Mouse (Mus musculus) lung, postnatal 0 days (tissue): ENCODE measurements around the gene Yipf2. TPM values are rescaled to one million over a fixed set of nuclear protein-coding genes. Genes with fewer than 3 reads are reported as not detected.
A peak's percentile ranks its signal among the peaks of the same experiment; 100 is the strongest.

Source experiments
- ATAC-seq: fragments of 200-750 bp; cut with Nextera tagmentation; 2 replicates; pipeline ENCODE4 v1.8.0; 2017; ENCODE audit warnings: moderate library complexity
- DNase-seq: peaks from one replicate; pipeline ENCODE4 v3.0.0-alpha.2; 2016; ENCODE audit warnings: low spot score
- H3K27ac ChIP-seq: fragments of 300-500 bp; sonication (generic); 2 replicates; pipeline ENCODE4 v1.5.1; 2014; ENCODE audit warnings: antibody characterized with exemption, mild to moderate bottlenecking, low read length, mixed read lengths
- H3K27me3 ChIP-seq: fragments of 300-500 bp; sonication (generic); replicated peaks from 2 replicates; pipeline ENCODE4 v1.6.1; 2014; ENCODE audit warnings: low read length, mixed read lengths; ENCODE audit not compliant: insufficient read depth
- H3K36me3 ChIP-seq: fragments of 300-500 bp; sonication (generic); 2 replicates; pipeline ENCODE4 v1.6.1; 2014; ENCODE audit warnings: low read length, mixed read lengths; ENCODE audit not compliant: insufficient read depth
- H3K4me1 ChIP-seq: fragments of 300-500 bp; sonication (generic); 2 replicates; pipeline ENCODE4 v1.6.1; 2014; ENCODE audit warnings: antibody characterized with exemption, low read depth, low read length, mixed read lengths; ENCODE audit not compliant: insufficient read depth
- H3K4me2 ChIP-seq: fragments of 300-500 bp; sonication (generic); replicated peaks from 2 replicates; pipeline ENCODE4 v1.6.1; 2014; ENCODE audit warnings: low read depth, mild to moderate bottlenecking, low read length, moderate library complexity, mixed read lengths
- H3K4me3 ChIP-seq: fragments of 300-500 bp; sonication (generic); 2 replicates; pipeline ENCODE4 v1.5.1; 2014; ENCODE audit warnings: low read depth, low read length
- H3K9ac ChIP-seq: fragments of 300-500 bp; sonication (generic); replicated peaks from 2 replicates; pipeline ENCODE4 v1.6.1; 2014; ENCODE audit warnings: low read depth, mild to moderate bottlenecking
- H3K9me3 ChIP-seq: fragments of 300-500 bp; sonication (generic); 2 replicates; pipeline ENCODE4 v1.6.1; 2016; ENCODE audit warnings: low read length, mixed read lengths
- CTCF ChIP-seq: IDR thresholded peaks from 2 replicates; pipeline ENCODE4 v1.5.1; 2016; ENCODE audit warnings: antibody characterized with exemption, mild to moderate bottlenecking
- EP300 ChIP-seq: IDR thresholded peaks from 2 replicates; pipeline ENCODE4 v1.6.1; 2016; ENCODE audit warnings: antibody characterized with exemption, mild to moderate bottlenecking, control low read depth
- WGBS: fragments of 180-500 bp; shearing (Covaris S2); extraction: QIAGEN DNeasy Blood & Tissue Kit; methylation state at CpG from one replicate; pipeline ENCODE4 v1.1.7; 2014; 5-methylcytosine and 5-hydroxymethylcytosine counted together
- polyA plus RNA-seq: library from polyadenylated mRNA; unstranded; fragments of >200 nt; fragmentation: Nextera tagmentation; extraction: Ambion mirVana; gene quantifications from 2 replicates; pipeline ENCODE4 v1.2.1, GENCODE M21; 2015

The Yipf2 gene
- polyA plus RNA-seq, 1 experiment from 2014 or later: 28.3 TPM

- Histone ChIP-seq H3K27ac (no peak overlapping the region), H3K4me1 (no peaks in the 10 kb centered on the region), H3K9ac (no peak overlapping the region), H3K36me3 (peaks cover 16% of the 10 kb centered on the region; the same call in 1 of the 2 replicates), H3K4me3 (no peak overlapping the region), H3K9me3 (no peaks in the 10 kb centered on the region), H3K4me2 (no peak overlapping the region), H3K27me3 (no peaks in the 10 kb centered on the region)
- TF ChIP-seq EP300 (no peak), CTCF (no peak)
- WGBS: 86% methylated on average over 8 of the region's 8 CpGs
- DNase-seq (no peak), ATAC-seq (no peak)
Observed at GRCm38 (mm10) chr9:21568657-21569255, 23.9 kb downstream of the Yipf2 start.

DNA sequence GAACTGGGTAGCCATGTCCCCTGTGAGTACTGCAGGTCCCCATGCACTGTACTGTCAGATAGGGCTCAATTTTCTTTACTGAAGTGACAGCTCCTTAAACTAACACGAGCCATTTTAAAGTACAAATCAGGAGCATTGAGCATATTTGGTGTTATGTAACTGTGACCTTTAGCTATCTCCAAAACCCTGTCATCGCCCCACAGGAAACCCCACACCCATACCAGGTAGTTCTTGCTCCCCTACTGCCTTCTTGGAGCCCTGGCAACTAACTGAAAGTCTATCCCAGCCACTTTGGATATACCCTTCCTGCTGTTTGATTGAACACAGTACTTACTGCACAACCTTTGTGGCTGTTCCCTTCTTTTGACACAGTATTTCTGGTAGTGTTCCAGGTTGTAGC lies 25.6 kb downstream of the Yipf2 start:
- Histone ChIP-seq H3K9me3 (no peaks in the 10 kb centered on the region), H3K9ac (no peak overlapping the region), H3K4me3 (no peak overlapping the region), H3K27me3 (no peaks in the 10 kb centered on the region), H3K4me2 (no peak overlapping the region), H3K4me1 (no peaks in the 10 kb centered on the region), H3K36me3 (0 out of 2 replicates have a peak, but pooled peaks cover 10% of the 10 kb centered on the region), H3K27ac (no peak overlapping the region)
- 80% methylated on average over 2 of the region's 2 CpGs for WGBS
- ATAC-seq (no peak), DNase-seq (no peak)
- TF ChIP-seq CTCF (no peak), EP300 (no peak)

DNA sequence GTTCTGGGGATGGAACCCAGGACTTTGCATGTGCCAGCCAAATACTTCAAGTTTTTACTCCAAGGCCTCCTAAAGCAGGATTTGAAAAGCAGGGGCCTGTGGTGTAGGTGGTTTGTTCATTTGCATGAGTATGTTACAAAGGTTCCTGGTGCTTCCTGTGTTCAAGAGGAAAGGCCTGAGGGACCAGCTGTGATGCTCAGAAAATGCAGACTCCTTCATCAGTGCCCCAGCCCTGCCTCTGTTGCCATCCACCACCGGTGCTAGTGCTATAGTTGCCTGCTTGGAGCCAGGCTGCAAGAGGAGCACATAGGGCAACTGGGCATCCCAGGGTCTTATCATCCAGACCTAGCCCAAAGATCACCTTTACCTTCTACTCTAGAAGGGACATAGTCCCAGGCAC lies 26.1 kb downstream of the Yipf2 start:
- WGBS: 94% methylated on average over 1 of the region's 1 CpGs
- DNase-seq: no peak
- no peak for ATAC-seq
- Histone ChIP-seq H3K4me2 (no peak overlapping the region), H3K27ac (no peak overlapping the region), H3K9ac (no peak overlapping the region), H3K4me1 (no peaks in the 10 kb centered on the region), H3K4me3 (no peak overlapping the region), H3K27me3 (no peaks in the 10 kb centered on the region), H3K36me3 (0 out of 2 replicates have a peak, but pooled peaks cover 10% of the 10 kb centered on the region), H3K9me3 (no peaks in the 10 kb centered on the region)
- TF ChIP-seq CTCF: no peak
- no peak for TF ChIP-seq EP300

DNA sequence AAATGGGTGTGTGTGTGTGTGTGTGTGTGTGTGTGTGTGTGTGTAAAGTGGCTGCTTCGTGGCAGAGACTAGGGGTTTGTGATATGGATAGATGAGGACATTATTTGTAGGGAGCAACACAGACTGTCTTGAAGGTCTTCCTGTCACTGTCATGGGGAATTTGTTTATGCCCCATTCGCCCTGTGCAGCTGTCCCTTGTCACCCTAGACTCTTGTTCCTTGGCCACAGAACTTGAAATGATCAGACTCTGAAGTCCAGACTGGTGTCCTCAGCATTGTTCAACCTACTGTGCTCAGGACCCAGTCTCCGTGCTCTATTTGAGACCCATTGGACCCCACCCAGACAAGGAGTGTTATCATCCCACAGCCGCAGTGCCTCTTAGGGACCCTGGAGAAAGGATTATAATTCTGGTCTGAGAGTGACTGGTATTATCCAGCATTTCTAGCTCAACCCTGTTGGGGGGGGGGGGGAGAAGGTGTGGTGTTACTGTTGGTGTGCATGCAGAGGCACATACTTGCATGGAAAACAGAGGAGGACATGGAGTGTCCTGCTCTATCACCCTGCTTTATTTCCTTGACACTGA lies 27.5 kb downstream of the Yipf2 start:
- no peak overlapping the region for H3K4me2 ChIP-seq
- WGBS: 56% methylated on average over 4 of the region's 4 CpGs

DNA sequence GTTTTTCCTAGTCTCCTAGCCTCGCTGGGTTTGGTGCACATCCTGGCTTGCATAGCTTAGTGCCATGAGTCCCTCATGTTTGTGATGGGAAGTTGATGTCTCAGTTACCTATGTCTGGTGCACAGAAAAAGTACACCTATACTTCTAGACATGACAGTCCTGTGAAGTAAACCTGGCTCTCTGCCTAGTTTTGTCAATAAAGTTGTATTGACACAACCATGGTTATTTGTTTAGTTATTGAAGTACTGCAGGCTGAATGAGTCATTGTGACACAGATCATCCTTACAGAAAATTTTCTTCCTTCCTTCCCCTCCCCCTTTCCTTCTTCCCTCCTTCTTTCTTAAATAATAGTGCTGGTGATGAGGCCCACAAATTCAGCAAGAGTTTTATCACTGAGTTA lies 28.2 kb downstream of the Yipf2 start:
- H3K27ac ChIP-seq: no peak overlapping the region

More for the DNA sequence above, 27.5 kb downstream of the Yipf2 start:
- TF ChIP-seq CTCF: no peak
- no peak for TF ChIP-seq EP300
- DNase-seq (no peak), ATAC-seq (no peak)
- no peaks in the 10 kb centered on the region for H3K9me3 ChIP-seq
- H3K4me3 ChIP-seq: no peak overlapping the region
- H3K4me1 ChIP-seq: no peaks in the 10 kb centered on the region
- no peak overlapping the region for H3K9ac ChIP-seq
- H3K27ac ChIP-seq: no peak overlapping the region
- no peaks in the 10 kb centered on the region for H3K27me3 ChIP-seq
- H3K36me3 ChIP-seq: 0 out of 2 replicates have a peak, but pooled peaks cover 5% of the 10 kb centered on the region

DNA sequence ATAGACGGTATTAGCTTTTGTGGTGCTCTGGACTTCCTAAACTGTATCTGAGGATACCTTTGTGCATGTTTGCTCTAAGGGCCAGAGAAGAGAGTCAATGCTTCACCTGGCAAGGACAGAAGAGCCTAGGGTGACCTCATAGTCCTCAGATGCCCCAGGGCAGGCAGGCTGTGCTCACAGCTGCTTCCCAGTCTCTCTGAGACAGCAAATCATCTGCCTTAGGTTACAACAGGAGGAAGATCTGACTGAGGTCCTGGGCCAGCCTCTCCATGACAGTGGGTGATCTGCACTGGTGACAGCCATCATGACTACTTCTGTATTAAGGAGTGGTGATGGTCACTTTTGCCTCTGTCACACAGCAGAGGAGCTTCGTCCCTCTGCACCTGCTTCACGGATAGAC lies 33.5 kb downstream of the Yipf2 start:
- DNase-seq (no peak), ATAC-seq (no peak)
- Histone ChIP-seq H3K36me3 (no peaks in the 10 kb centered on the region), H3K27ac (no peak overlapping the region), H3K4me1 (peaks cover 4% of the 10 kb centered on the region; the same call in 1 of the 2 replicates), H3K9ac (no peak overlapping the region), H3K9me3 (no peaks in the 10 kb centered on the region), H3K4me3 (no peak overlapping the region), H3K27me3 (no peaks in the 10 kb centered on the region), H3K4me2 (no peak overlapping the region)
- 95% methylated on average over 3 of the region's 3 CpGs for WGBS
- TF ChIP-seq EP300 (no peak), CTCF (no peak)

More for the DNA sequence above, 28.2 kb downstream of the Yipf2 start:
- WGBS: 76% methylated on average over 1 of the region's 1 CpGs
- Histone ChIP-seq H3K9ac (no peak overlapping the region), H3K4me2 (no peak overlapping the region), H3K4me3 (no peak overlapping the region), H3K27me3 (no peaks in the 10 kb centered on the region), H3K36me3 (no peaks in the 10 kb centered on the region), H3K9me3 (no peaks in the 10 kb centered on the region), H3K4me1 (no peaks in the 10 kb centered on the region)
- ATAC-seq (no peak), DNase-seq (peak; percentile 33)
- no peak for TF ChIP-seq EP300
